Mouse (Mus musculus): Measurements from ENCODE around the gene Dnali1.

The Dnali1 gene

DNA sequence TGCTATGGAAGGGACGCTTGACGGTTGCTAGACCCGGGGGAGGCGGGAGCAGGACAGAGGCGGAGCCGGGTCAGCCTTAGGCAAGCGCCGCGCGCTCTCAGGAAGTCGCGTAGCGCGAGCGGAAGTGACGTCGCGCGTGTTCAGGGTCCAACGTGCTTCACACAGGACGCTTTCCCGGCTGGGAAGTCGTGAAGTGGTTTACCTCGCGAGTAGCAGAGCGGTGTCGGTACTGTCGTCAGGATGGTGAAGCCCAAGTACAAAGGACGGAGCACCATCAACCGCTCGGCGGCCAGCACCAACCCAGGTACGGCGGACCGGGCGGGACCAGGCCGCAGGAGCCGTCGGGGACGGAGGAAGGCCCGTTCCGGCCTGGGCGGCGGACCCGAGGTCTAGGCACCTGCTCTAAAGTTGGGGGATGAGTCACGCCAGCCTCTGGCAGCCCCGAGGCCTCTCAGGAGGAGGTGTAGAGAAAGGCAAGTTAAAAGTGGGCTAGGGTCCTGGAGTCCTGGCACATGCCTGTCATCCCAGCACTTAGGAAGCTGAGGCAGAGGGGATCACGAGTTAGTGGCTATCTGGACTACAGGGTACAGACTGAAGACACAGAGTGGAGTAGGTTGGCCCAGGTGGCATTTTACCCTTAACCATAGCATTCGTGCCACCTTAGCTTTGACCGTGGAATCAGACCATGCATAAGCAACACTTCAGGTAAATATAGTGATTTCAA lies 35.5 kb downstream of the Dnali1 start:
- peak; percentile 89 for DNase-seq

- peak; percentile 12 for DNase-seq
Observed at GRCm38 (mm10) chr4:125020780-125021538, 44.5 kb downstream of the Dnali1 start.

DNA sequence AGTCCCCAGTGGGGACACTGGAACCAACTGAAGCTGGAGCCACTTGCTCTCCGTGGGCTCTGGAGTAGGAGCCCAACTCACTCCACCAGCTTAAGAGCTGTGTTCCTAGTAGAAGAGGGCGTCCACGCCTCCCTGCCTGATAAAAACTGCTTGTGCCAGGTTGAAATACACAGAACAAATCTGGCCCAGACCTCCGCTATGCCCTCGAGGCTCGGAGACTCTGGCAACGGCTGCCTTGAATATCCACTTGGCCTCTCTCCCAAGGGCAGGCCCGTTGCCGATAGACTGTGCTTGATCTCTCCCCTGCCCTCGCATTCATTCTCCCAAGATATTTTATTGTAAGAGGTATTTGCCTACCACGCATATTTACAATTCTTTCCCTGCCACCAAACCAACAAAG lies 48.1 kb downstream of the Dnali1 start:
- no peak for DNase-seq

- DNase-seq: no peak
Observed at GRCm38 (mm10) chr4:125015806-125016635, 49.5 kb downstream of the Dnali1 start, which contains the start of gene Gnl2. Gene Gnl2, plus strand, starts transcription at chr4:125016585.

DNA sequence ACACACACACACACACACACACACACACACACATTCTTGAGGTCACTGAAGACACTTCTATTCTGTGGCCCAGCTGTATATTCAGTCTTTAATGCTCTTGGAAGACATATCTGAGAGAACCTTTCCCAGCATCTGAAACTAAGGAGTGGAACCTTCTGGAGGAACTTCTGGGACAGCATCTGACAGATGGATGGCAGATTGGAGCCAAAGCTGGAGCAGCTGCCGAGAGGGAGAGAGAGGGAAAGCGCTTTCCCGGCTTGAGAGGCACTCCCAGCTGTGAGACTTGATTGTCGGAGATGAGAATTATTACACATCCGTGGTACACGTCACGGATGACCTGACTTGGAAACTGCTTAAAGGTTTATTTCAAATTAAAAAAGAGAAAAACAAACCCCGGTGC lies 56.8 kb downstream of the Dnali1 start:
- no peak for DNase-seq

DNA sequence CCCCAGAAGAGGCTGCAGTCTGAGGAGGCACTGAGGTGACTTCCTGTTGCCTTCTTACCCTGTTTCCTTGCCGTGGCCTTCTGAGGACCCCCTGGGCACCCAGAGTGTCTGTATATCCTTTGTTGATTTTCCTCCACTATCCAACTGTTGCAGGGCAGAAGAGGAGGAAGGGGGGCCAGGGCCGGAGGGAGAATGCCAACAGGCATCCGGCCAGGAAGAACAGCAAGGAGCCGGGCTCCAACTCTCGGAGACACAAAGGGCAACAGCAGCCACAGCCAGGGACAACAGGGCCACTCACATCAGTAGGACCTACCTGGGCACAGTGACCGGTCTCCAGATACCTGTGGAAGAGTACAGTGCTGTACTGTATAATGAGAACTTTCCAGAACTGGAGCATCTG lies 57.3 kb downstream of the Dnali1 start:
- DNase-seq: no peak

GRCm38 (mm10) chr4:125007460-125007859 lies 58.0 kb downstream of the Dnali1 start:
- DNase-seq: no peak
